Mouse (Mus musculus): Measurements from ENCODE around the gene Ppp3ca. TPM values are rescaled to one million over a fixed set of nuclear protein-coding genes. Genes with fewer than 3 reads are reported as not detected.
A peak's percentile ranks its signal among the peaks of the same experiment; 100 is the strongest.

Gene Ppp3ca
- polyA plus RNA-seq, 2 experiments, result 3.9 to 7.4 TPM

DNA sequence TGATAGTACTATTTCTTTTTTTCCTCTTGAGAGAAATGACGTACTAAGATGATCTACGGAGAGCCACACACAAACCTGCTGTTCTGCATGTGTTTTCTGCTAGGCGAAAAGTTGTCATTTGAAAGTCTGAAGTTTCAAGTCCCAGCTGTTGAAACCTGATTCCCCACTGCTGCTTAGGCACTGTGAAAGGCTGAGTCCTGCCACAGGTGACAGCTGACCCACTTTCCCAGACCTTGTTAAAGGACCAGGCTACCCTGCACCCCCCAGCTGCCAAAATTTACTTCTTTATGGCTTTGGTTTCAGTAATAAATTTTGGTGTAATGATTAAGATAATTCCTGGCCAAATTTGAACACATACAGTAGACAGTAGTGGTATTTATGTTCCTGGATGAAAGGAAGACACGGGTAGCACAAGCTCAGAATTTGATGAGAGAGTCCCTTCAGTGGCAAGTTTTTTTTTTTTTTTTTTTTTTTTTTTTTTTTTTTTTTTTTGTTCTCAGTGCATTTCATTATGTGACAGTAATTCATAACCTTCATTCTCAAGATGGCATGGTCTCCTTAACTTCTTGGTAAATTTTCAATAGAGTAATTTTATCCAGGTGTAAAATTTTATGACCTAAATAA is 52.0 kb downstream of the Ppp3ca start:
- H3K4me1 ChIP-seq (replicated peaks; ENCODE audit: control insufficient read depth in 2 of 2, insufficient read depth in 2 of 2, low read length in 1 of 2), result peaks cover 0 to 2% of the 10 kb centered on the region in 2 experiments; a peak in 1 of 4 replicates
- H3K4me3 ChIP-seq (ENCODE audit: insufficient read depth in 1 of 2, low read depth in 2 of 2, low read length in 2 of 2), result no peak overlapping the region
- no peaks in the 10 kb centered on the region for H3K27me3 ChIP-seq (ENCODE audit: control insufficient read depth, insufficient read depth, low read length)
- H3K9me3 ChIP-seq (ENCODE audit: control insufficient read depth, low read length), result no peaks in the 10 kb centered on the region
- 69% methylated on average over 4 of the region's 4 CpGs for WGBS (ENCODE audit: insufficient replicate concordance)
- no peak overlapping the region for H3K27ac ChIP-seq
- no peaks in the 10 kb centered on the region for H3K36me3 ChIP-seq (replicated peaks; ENCODE audit: control insufficient read depth, insufficient read depth, low read depth)
- no peak overlapping the region for H3K9ac ChIP-seq (replicated peaks)
- DNase-seq (ENCODE audit: low read depth in 3 of 3, low spot score in 3 of 3) (no peak), ATAC-seq (ENCODE audit: insufficient read depth) (no peak)
- no peak for TF ChIP-seq CTCF (IDR thresholded peaks at IDR 0.05; ENCODE audit: low read depth)
- TF ChIP-seq EP300 (IDR thresholded peaks at IDR 0.05; ENCODE audit: low read depth), result no peak
- no peak overlapping the region for H3K4me2 ChIP-seq (ENCODE audit: low read depth)

DNA sequence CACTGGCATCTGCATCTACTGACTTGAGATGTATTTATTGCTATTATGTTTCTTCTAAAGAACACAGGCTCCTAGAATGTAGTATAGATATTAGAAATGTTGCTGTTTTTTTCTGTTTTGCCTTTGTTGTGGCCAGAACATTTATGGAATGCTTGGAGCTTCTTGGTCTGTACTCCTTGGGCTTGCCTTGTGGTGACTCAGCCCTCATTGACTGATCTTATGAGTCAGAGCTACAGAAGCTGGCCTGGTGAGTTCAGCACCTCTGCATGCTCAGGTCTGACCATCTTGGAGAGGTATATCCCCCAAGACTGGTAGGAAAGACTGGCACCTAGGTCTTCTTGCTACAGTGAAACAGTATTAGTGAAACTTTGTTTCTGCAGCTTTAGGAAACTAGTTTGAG is 52.6 kb downstream of the Ppp3ca start:
- TF ChIP-seq CTCF (IDR thresholded peaks at IDR 0.05; ENCODE audit: low read depth), result no peak
- TF ChIP-seq EP300 (IDR thresholded peaks at IDR 0.05; ENCODE audit: low read depth), result no peak
- no peak overlapping the region for H3K4me3 ChIP-seq (ENCODE audit: insufficient read depth in 1 of 2, low read depth in 2 of 2, low read length in 2 of 2)
- no peak overlapping the region for H3K27ac ChIP-seq
- H3K36me3 ChIP-seq (replicated peaks; ENCODE audit: control insufficient read depth, insufficient read depth, low read depth), result no peaks in the 10 kb centered on the region
- no peaks in the 10 kb centered on the region for H3K27me3 ChIP-seq (ENCODE audit: control insufficient read depth, insufficient read depth, low read length)
- no peak for ATAC-seq (ENCODE audit: insufficient read depth)
- no peaks in the 10 kb centered on the region for H3K9me3 ChIP-seq (ENCODE audit: control insufficient read depth, low read length)
- H3K4me1 ChIP-seq (replicated peaks; ENCODE audit: control insufficient read depth in 2 of 2, insufficient read depth in 2 of 2, low read length in 1 of 2), result peaks cover 0 to 2% of the 10 kb centered on the region in 2 experiments; a peak in 1 of 4 replicates
- no peak overlapping the region for H3K9ac ChIP-seq (replicated peaks)
- DNase-seq (ENCODE audit: low read depth in 3 of 3, low spot score in 3 of 3), result no peak
- no peak overlapping the region for H3K4me2 ChIP-seq (ENCODE audit: low read depth)

DNA sequence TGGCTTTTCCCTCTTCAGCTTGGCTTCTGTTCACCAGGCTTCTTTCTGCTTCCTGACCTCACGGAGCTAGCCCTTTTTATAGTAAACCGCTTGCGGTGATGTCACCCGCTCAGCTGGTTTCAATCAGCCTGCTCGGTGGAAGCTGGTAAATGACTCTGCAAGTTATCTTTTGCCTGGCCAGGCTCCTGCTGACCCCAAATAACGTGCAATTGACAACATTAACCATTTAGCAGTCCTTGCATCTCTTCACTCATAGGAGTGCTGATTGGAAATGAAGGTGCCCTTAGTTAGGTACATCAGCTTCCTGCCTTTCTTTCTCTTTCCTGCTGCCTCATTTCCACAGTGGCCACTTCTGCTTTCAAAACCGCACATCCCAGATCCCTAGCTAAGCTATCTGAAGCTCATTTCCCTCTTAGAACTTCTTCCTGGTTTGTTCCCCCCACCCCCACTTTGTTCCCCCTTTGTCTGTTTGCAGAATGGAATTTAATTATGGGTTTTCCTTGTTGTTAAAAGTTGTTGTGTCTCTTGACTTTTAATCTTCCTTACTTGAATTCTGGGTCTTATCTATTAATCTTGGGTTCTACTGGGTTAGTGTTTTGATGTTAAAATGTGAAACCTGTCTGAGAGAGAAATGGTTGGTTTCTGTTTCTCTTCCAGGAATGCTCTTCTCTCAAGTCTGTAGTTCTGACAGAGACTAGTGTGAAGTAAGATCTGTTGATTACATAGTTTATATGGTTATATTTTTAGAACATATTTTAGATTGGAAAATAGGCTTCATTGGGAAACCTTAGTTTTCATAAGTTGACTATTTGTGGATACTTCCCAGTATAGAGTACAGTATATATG is 55.6 kb downstream of the Ppp3ca start:
- H3K4me3 ChIP-seq (ENCODE audit: insufficient read depth in 1 of 2, low read depth in 2 of 2, low read length in 2 of 2), result no peak overlapping the region
- no peaks in the 10 kb centered on the region for H3K9me3 ChIP-seq (ENCODE audit: control insufficient read depth, low read length)
- H3K27ac ChIP-seq, result no peak overlapping the region
- no peak for DNase-seq (ENCODE audit: low read depth in 3 of 3, low spot score in 3 of 3)
- TF ChIP-seq EP300 (IDR thresholded peaks at IDR 0.05; ENCODE audit: low read depth) (no peak), CTCF (IDR thresholded peaks at IDR 0.05; ENCODE audit: low read depth) (no peak)
- WGBS (ENCODE audit: insufficient replicate concordance), result 11% methylated on average over 7 of the region's 7 CpGs
- H3K4me2 ChIP-seq (ENCODE audit: low read depth), result peak overlapping the region; percentile 31; the same call in 1 of the 2 replicates
- H3K9ac ChIP-seq (replicated peaks), result no peak overlapping the region
- no peaks in the 10 kb centered on the region for H3K36me3 ChIP-seq (replicated peaks; ENCODE audit: control insufficient read depth, insufficient read depth, low read depth)
- no peaks in the 10 kb centered on the region for H3K27me3 ChIP-seq (ENCODE audit: control insufficient read depth, insufficient read depth, low read length)
- peaks cover 0 to 2% of the 10 kb centered on the region in 2 experiments; a peak in 1 of 4 replicates for H3K4me1 ChIP-seq (replicated peaks; ENCODE audit: control insufficient read depth in 2 of 2, insufficient read depth in 2 of 2, low read length in 1 of 2)
- no peak for ATAC-seq (ENCODE audit: insufficient read depth)

DNA sequence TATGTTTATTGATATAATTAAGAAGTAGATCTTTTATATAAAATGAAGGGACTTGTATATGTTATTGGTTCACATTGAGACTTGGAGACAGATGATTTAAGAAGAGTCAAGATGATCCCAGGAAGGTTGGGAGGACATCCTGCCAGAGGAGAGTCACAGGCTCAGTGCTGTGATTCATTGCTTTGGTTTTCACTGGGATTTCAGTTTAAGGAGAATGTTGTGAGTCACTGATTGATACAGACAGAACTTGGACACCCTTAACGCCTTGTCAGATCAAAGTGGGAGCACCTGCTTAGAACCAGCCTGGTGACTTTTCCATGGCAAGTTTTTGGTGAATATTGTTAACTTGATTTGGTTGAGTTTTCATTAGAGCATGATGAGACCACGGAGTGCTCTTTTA is 58.0 kb downstream of the Ppp3ca start:
- Histone ChIP-seq H3K9ac (replicated peaks) (no peak overlapping the region), H3K27me3 (ENCODE audit: control insufficient read depth, insufficient read depth, low read length) (no peaks in the 10 kb centered on the region), H3K27ac (no peak overlapping the region), H3K9me3 (ENCODE audit: control insufficient read depth, low read length) (no peaks in the 10 kb centered on the region), H3K4me3 (ENCODE audit: insufficient read depth in 1 of 2, low read depth in 2 of 2, low read length in 2 of 2) (no peak overlapping the region), H3K4me1 (replicated peaks; ENCODE audit: control insufficient read depth in 2 of 2, insufficient read depth in 2 of 2, low read length in 1 of 2) (peaks cover 0 to 2% of the 10 kb centered on the region in 2 experiments; a peak in 1 of 4 replicates), H3K4me2 (ENCODE audit: low read depth) (no peak overlapping the region), H3K36me3 (replicated peaks; ENCODE audit: control insufficient read depth, insufficient read depth, low read depth) (no peaks in the 10 kb centered on the region)
- ATAC-seq (ENCODE audit: insufficient read depth) (no peak), DNase-seq (ENCODE audit: low read depth in 3 of 3, low spot score in 3 of 3) (no peak)
- WGBS (ENCODE audit: insufficient replicate concordance), result 58% methylated on average over 2 of the region's 2 CpGs
- TF ChIP-seq EP300 (IDR thresholded peaks at IDR 0.05; ENCODE audit: low read depth) (no peak), CTCF (IDR thresholded peaks at IDR 0.05; ENCODE audit: low read depth) (no peak)

GRCm38 (mm10) chr3:136729978-136730377 is 60.1 kb downstream of the Ppp3ca start:
- H3K4me3 ChIP-seq (ENCODE audit: insufficient read depth in 1 of 2, low read depth in 2 of 2, low read length in 2 of 2), result no peak overlapping the region
- DNase-seq (ENCODE audit: low read depth in 3 of 3, low spot score in 3 of 3) (no peak), ATAC-seq (ENCODE audit: insufficient read depth) (no peak)
- H3K4me1 ChIP-seq (replicated peaks; ENCODE audit: control insufficient read depth in 2 of 2, insufficient read depth in 2 of 2, low read length in 1 of 2), result no peaks in the 10 kb centered on the region
- WGBS (ENCODE audit: insufficient replicate concordance), result 58% methylated on average over 10 of the region's 10 CpGs
- H3K27me3 ChIP-seq (ENCODE audit: control insufficient read depth, insufficient read depth, low read length), result no peaks in the 10 kb centered on the region
- no peak overlapping the region for H3K4me2 ChIP-seq (ENCODE audit: low read depth)
- no peak for TF ChIP-seq CTCF (IDR thresholded peaks at IDR 0.05; ENCODE audit: low read depth)
- TF ChIP-seq EP300 (IDR thresholded peaks at IDR 0.05; ENCODE audit: low read depth), result no peak
- no peaks in the 10 kb centered on the region for H3K36me3 ChIP-seq (replicated peaks; ENCODE audit: control insufficient read depth, insufficient read depth, low read depth)
- no peak overlapping the region for H3K27ac ChIP-seq
- H3K9ac ChIP-seq (replicated peaks), result no peak overlapping the region
- H3K9me3 ChIP-seq (ENCODE audit: control insufficient read depth, low read length), result no peaks in the 10 kb centered on the region

Measured in liver, embryonic 14.5 days (tissue).